Mouse (Mus musculus) bone marrow, adult 2 months (tissue): Measurements from ENCODE around the gene Arf1.

Experiments
- CTCF ChIP-seq: fragments of 200-500 bp; IDR thresholded peaks from 2 replicates; pipeline ENCODE4 v1.5.1; 2011; ENCODE audit warnings: low read length, control low read depth; ENCODE audit not compliant: control insufficient read depth, insufficient read depth
- POLR2A ChIP-seq: fragments of 200-500 bp; IDR thresholded peaks from 2 replicates; pipeline ENCODE4 v1.6.1; 2011; ENCODE audit warnings: low read depth, mild to moderate bottlenecking, control low read depth, low read length, borderline replicate concordance; ENCODE audit not compliant: control insufficient read depth

- TF ChIP-seq CTCF (no peak), POLR2A (no peak)
Measured at GRCm38 (mm10) chr11:59187706-59188105, 40.4 kb downstream of the Arf1 start.
